Mouse (Mus musculus): ENCODE data around the gene Slf1. TPM values are rescaled to one million over a fixed set of nuclear protein-coding genes. Genes with fewer than 3 reads are reported as not detected.
"Not testable (repeated sequence)": the region's sequence is repeated elsewhere in the genome, so short reads cannot be mapped to it uniquely, and the experiment has no call there.

Gene Slf1
- total and polyA plus RNA-seq, 2 experiments: 1.1 to 4.6 TPM

- no peak for DNase-seq (ENCODE audit: extremely low read depth, low read depth, low spot score)
- no peaks in the 10 kb centered on the region; the same call in 1 of the 2 replicates for H3K79me2 ChIP-seq (ENCODE audit: control insufficient read depth, insufficient read depth, low read length)
- 98% methylated on average over 3 of the region's 3 CpGs for WGBS
- no peak overlapping the region for H3K27ac ChIP-seq (replicated peaks; ENCODE audit: insufficient read depth, low read depth, low read length)
- no peak overlapping the region for H3K4me3 ChIP-seq (ENCODE audit: insufficient read depth, low read depth, low read length)
- no peak overlapping the region for H3K9ac ChIP-seq (ENCODE audit: low read depth, low read length)
- no peaks in the 10 kb centered on the region for H3K27me3 ChIP-seq (ENCODE audit: control insufficient read depth, insufficient read depth, low read length)
- no peak for TF ChIP-seq CTCF (IDR thresholded peaks at IDR 0.05; ENCODE audit: low read depth, low read length)
- no peak for TF ChIP-seq POLR2A (IDR thresholded peaks at IDR 0.05; ENCODE audit: extremely low read depth, insufficient read depth, low read length)
- H3K36me3 ChIP-seq (ENCODE audit: control insufficient read depth, insufficient read depth, low read length): no peaks in the 10 kb centered on the region
- H3K4me1 ChIP-seq (ENCODE audit: control insufficient read depth, insufficient read depth, low read length): no peaks in the 10 kb centered on the region
Measured at GRCm38 (mm10) chr13:77125159-77125558, 10.1 kb downstream of the Slf1 start.

GRCm38 (mm10) chr13:77118695-77119094 lies 16.6 kb downstream of the Slf1 start:
- H3K4me3 ChIP-seq (ENCODE audit: insufficient read depth, low read depth, low read length): no peak overlapping the region
- WGBS: 96% methylated on average over 4 of the region's 4 CpGs

GRCm38 (mm10) chr13:77107734-77108133 lies 27.5 kb downstream of the Slf1 start:
- Histone ChIP-seq H3K4me1 (ENCODE audit: control insufficient read depth, insufficient read depth, low read length) (no peaks in the 10 kb centered on the region), H3K9ac (ENCODE audit: low read depth, low read length) (no peak overlapping the region), H3K27me3 (ENCODE audit: control insufficient read depth, insufficient read depth, low read length) (no peaks in the 10 kb centered on the region), H3K79me2 (ENCODE audit: control insufficient read depth, insufficient read depth, low read length) (no peaks in the 10 kb centered on the region), H3K36me3 (ENCODE audit: control insufficient read depth, insufficient read depth, low read length) (no peaks in the 10 kb centered on the region; the same call in 1 of the 2 replicates), H3K27ac (replicated peaks; ENCODE audit: insufficient read depth, low read depth, low read length) (no peak overlapping the region), H3K4me3 (ENCODE audit: insufficient read depth, low read depth, low read length) (no peak overlapping the region)
- DNase-seq (ENCODE audit: extremely low read depth, low read depth, low spot score): no peak
- TF ChIP-seq POLR2A (IDR thresholded peaks at IDR 0.05; ENCODE audit: extremely low read depth, insufficient read depth, low read length): no peak

More at GRCm38 (mm10) chr13:77118695-77119094, 16.6 kb downstream of the Slf1 start:
- H3K4me1 ChIP-seq (ENCODE audit: control insufficient read depth, insufficient read depth, low read length): no peaks in the 10 kb centered on the region
- H3K36me3 ChIP-seq (ENCODE audit: control insufficient read depth, insufficient read depth, low read length): no peaks in the 10 kb centered on the region
- H3K27me3 ChIP-seq (ENCODE audit: control insufficient read depth, insufficient read depth, low read length): no peaks in the 10 kb centered on the region
- no peak overlapping the region for H3K9ac ChIP-seq (ENCODE audit: low read depth, low read length)
- DNase-seq (ENCODE audit: extremely low read depth, low read depth, low spot score): no peak
- no peak overlapping the region for H3K27ac ChIP-seq (replicated peaks; ENCODE audit: insufficient read depth, low read depth, low read length)
- no peaks in the 10 kb centered on the region for H3K79me2 ChIP-seq (ENCODE audit: control insufficient read depth, insufficient read depth, low read length)
- TF ChIP-seq POLR2A (IDR thresholded peaks at IDR 0.05; ENCODE audit: extremely low read depth, insufficient read depth, low read length) (no peak), CTCF (IDR thresholded peaks at IDR 0.05; ENCODE audit: low read depth, low read length) (no peak)

DNA sequence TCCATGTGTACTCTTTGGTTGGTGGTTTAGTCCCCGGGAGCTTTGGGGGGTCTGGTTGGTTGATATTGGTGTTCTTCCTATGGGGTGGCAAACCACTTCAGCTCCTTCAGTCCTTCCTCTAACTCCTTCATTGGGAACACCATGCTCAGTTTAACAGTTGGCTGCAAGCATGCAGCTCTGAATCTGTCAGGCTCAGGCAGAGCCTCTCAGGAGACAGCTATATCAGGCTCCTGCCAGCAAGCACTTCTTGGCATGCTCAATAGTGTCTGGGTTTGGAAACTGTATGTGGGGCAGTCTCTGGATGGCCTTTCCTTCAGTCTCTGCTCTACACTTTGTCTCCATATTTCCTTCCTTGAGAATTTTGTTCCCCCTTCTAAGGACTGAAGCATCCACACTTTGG lies 42.4 kb downstream of the Slf1 start:
- not testable (repeated sequence) for H3K4me3 ChIP-seq (ENCODE audit: insufficient read depth, low read depth, low read length); H3K36me3 ChIP-seq (ENCODE audit: control insufficient read depth, insufficient read depth, low read length); H3K4me1 ChIP-seq (ENCODE audit: control insufficient read depth, insufficient read depth, low read length); H3K27ac ChIP-seq (replicated peaks; ENCODE audit: insufficient read depth, low read depth, low read length); DNase-seq (ENCODE audit: extremely low read depth, low read depth, low spot score); H3K79me2 ChIP-seq (ENCODE audit: control insufficient read depth, insufficient read depth, low read length); H3K27me3 ChIP-seq (ENCODE audit: control insufficient read depth, insufficient read depth, low read length); H3K9ac ChIP-seq (ENCODE audit: low read depth, low read length)
- 91% methylated on average over 1 of the region's 1 CpGs for WGBS

DNA sequence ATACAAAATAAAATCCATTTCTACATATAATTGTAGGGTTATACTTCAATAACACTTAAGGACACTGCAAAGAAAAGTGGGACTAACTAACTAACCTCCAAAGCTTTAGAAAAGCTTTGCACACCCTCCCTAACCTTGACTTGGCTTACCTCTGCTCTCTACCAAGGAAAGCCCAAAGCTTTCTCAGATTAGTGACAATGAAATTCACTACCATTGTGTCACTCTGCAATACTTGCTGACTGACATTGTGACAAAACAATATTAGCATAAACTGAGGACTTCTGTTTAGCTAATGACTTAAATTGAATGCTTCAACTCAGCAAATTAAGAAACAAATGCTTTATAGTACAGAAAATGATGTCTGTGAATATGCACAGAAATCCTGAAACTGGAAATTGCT lies 63.2 kb downstream of the Slf1 start:
- Histone ChIP-seq H3K79me2 (ENCODE audit: control insufficient read depth, insufficient read depth, low read length) (no peaks in the 10 kb centered on the region), H3K9ac (ENCODE audit: low read depth, low read length) (no peak overlapping the region), H3K4me1 (ENCODE audit: control insufficient read depth, insufficient read depth, low read length) (no peaks in the 10 kb centered on the region), H3K4me3 (ENCODE audit: insufficient read depth, low read depth, low read length) (no peak overlapping the region), H3K36me3 (ENCODE audit: control insufficient read depth, insufficient read depth, low read length) (no peaks in the 10 kb centered on the region; the same call in 1 of the 2 replicates), H3K27ac (replicated peaks; ENCODE audit: insufficient read depth, low read depth, low read length) (no peak overlapping the region), H3K27me3 (ENCODE audit: control insufficient read depth, insufficient read depth, low read length) (no peaks in the 10 kb centered on the region)
- TF ChIP-seq POLR2A (IDR thresholded peaks at IDR 0.05; ENCODE audit: extremely low read depth, insufficient read depth, low read length) (no peak), CTCF (IDR thresholded peaks at IDR 0.05; ENCODE audit: low read depth, low read length) (no peak)
- no peak for DNase-seq (ENCODE audit: extremely low read depth, low read depth, low spot score)

GRCm38 (mm10) chr13:77068847-77069246 lies 66.4 kb downstream of the Slf1 start:
- TF ChIP-seq POLR2A (IDR thresholded peaks at IDR 0.05; ENCODE audit: extremely low read depth, insufficient read depth, low read length): no peak
- no peak for TF ChIP-seq CTCF (IDR thresholded peaks at IDR 0.05; ENCODE audit: low read depth, low read length)
- no peaks in the 10 kb centered on the region for H3K79me2 ChIP-seq (ENCODE audit: control insufficient read depth, insufficient read depth, low read length)

More at GRCm38 (mm10) chr13:77068847-77069246, 66.4 kb downstream of the Slf1 start:
- Histone ChIP-seq H3K27me3 (ENCODE audit: control insufficient read depth, insufficient read depth, low read length) (no peaks in the 10 kb centered on the region), H3K36me3 (ENCODE audit: control insufficient read depth, insufficient read depth, low read length) (no peaks in the 10 kb centered on the region; the same call in 1 of the 2 replicates), H3K9ac (ENCODE audit: low read depth, low read length) (no peak overlapping the region), H3K27ac (replicated peaks; ENCODE audit: insufficient read depth, low read depth, low read length) (no peak overlapping the region), H3K4me3 (ENCODE audit: insufficient read depth, low read depth, low read length) (no peak overlapping the region), H3K4me1 (ENCODE audit: control insufficient read depth, insufficient read depth, low read length) (no peaks in the 10 kb centered on the region)
- DNase-seq (ENCODE audit: extremely low read depth, low read depth, low spot score): no peak
- WGBS: 100% methylated on average over 1 of the region's 1 CpGs
